Mouse (Mus musculus): ENCODE data around the gene Hic1. TPM values are rescaled to one million over a fixed set of nuclear protein-coding genes. Genes with fewer than 3 reads are reported as not detected.

Gene Hic1
- polyA plus RNA-seq, 1 experiment from 2014 or later: 8.5 TPM

- Histone ChIP-seq H3K9ac (ENCODE audit: low read length) (no peak overlapping the region), H3K27me3 (ENCODE audit: control insufficient read depth, insufficient read depth, low read depth, low read length) (no peaks in the 10 kb centered on the region), H3K4me3 (ENCODE audit: low read length) (no peak overlapping the region), H3K27ac (ENCODE audit: low read length) (peak overlapping the region; percentile 62; the same call in 1 of the 2 replicates), H3K4me2 (ENCODE audit: low read depth, low read length) (no peak overlapping the region), H3K9me3 (ENCODE audit: control insufficient read depth, low read length) (no peaks in the 10 kb centered on the region), H3K36me3 (ENCODE audit: control insufficient read depth, insufficient read depth, low read length) (no peaks in the 10 kb centered on the region), H3K4me1 (replicated peaks; ENCODE audit: control insufficient read depth, insufficient read depth, low read length) (peaks cover 35% of the 10 kb centered on the region)
- no peak for ATAC-seq (ENCODE audit: low read depth)
- 53% methylated on average over 5 of the region's 5 CpGs for WGBS
Measured at GRCm38 (mm10) chr11:75134485-75135068, 34.7 kb downstream of the Hic1 start.

- whole genome bisulfite sequencing: 3% methylated on average over 2 of the region's 2 CpGs
- Histone ChIP-seq H3K36me3 (ENCODE audit: control insufficient read depth, insufficient read depth, low read length) (no peaks in the 10 kb centered on the region), H3K9me3 (ENCODE audit: control insufficient read depth, low read length) (no peaks in the 10 kb centered on the region), H3K27me3 (ENCODE audit: control insufficient read depth, insufficient read depth, low read depth, low read length) (no peaks in the 10 kb centered on the region), H3K4me3 (ENCODE audit: low read length) (no peak overlapping the region), H3K9ac (ENCODE audit: low read length) (peak overlapping the region; percentile 21; the same call in 1 of the 2 replicates), H3K4me2 (ENCODE audit: low read depth, low read length) (no peak overlapping the region), H3K4me1 (replicated peaks; ENCODE audit: control insufficient read depth, insufficient read depth, low read length) (peaks cover 30% of the 10 kb centered on the region), H3K27ac (ENCODE audit: low read length) (peak overlapping the region; percentile 67)
- ATAC-seq (ENCODE audit: low read depth): peak; percentile 84
Measured at GRCm38 (mm10) chr11:75133951-75134350, 35.4 kb downstream of the Hic1 start.

GRCm38 (mm10) chr11:75133391-75133790, 35.9 kb downstream of the Hic1 start:
- no peak for ATAC-seq (ENCODE audit: low read depth)
- Histone ChIP-seq H3K9ac (ENCODE audit: low read length) (peak overlapping the region; percentile 21; the same call in 1 of the 2 replicates), H3K27me3 (ENCODE audit: control insufficient read depth, insufficient read depth, low read depth, low read length) (no peaks in the 10 kb centered on the region), H3K27ac (ENCODE audit: low read length) (peak overlapping the region; percentile 67), H3K4me1 (replicated peaks; ENCODE audit: control insufficient read depth, insufficient read depth, low read length) (peaks cover 24% of the 10 kb centered on the region), H3K4me2 (ENCODE audit: low read depth, low read length) (no peak overlapping the region), H3K9me3 (ENCODE audit: control insufficient read depth, low read length) (no peaks in the 10 kb centered on the region), H3K4me3 (ENCODE audit: low read length) (no peak overlapping the region), H3K36me3 (ENCODE audit: control insufficient read depth, insufficient read depth, low read length) (no peaks in the 10 kb centered on the region)
- 83% methylated on average over 5 of the region's 5 CpGs for WGBS

GRCm38 (mm10) chr11:75132278-75132677, 37.0 kb downstream of the Hic1 start:
- WGBS: 65% methylated on average over 5 of the region's 5 CpGs
- Histone ChIP-seq H3K27me3 (ENCODE audit: control insufficient read depth, insufficient read depth, low read depth, low read length) (no peaks in the 10 kb centered on the region), H3K27ac (ENCODE audit: low read length) (no peak overlapping the region)

GRCm38 (mm10) chr11:75131300-75131699, 38.0 kb downstream of the Hic1 start:
- ATAC-seq (ENCODE audit: low read depth): no peak
- 79% methylated on average over 4 of the region's 4 CpGs for WGBS
- Histone ChIP-seq H3K4me1 (replicated peaks; ENCODE audit: control insufficient read depth, insufficient read depth, low read length) (peaks cover 18% of the 10 kb centered on the region), H3K9me3 (ENCODE audit: control insufficient read depth, low read length) (no peaks in the 10 kb centered on the region), H3K27ac (ENCODE audit: low read length) (no peak overlapping the region), H3K4me2 (ENCODE audit: low read depth, low read length) (no peak overlapping the region), H3K36me3 (ENCODE audit: control insufficient read depth, insufficient read depth, low read length) (no peaks in the 10 kb centered on the region), H3K4me3 (ENCODE audit: low read length) (no peak overlapping the region), H3K27me3 (ENCODE audit: control insufficient read depth, insufficient read depth, low read depth, low read length) (no peaks in the 10 kb centered on the region), H3K9ac (ENCODE audit: low read length) (no peak overlapping the region)

More at GRCm38 (mm10) chr11:75132278-75132677, 37.0 kb downstream of the Hic1 start:
- no peak for ATAC-seq (ENCODE audit: low read depth)
- no peak overlapping the region for H3K4me3 ChIP-seq (ENCODE audit: low read length)
- no peaks in the 10 kb centered on the region for H3K36me3 ChIP-seq (ENCODE audit: control insufficient read depth, insufficient read depth, low read length)
- H3K4me1 ChIP-seq (replicated peaks; ENCODE audit: control insufficient read depth, insufficient read depth, low read length): peaks cover 19% of the 10 kb centered on the region
- no peak overlapping the region for H3K9ac ChIP-seq (ENCODE audit: low read length)
- H3K9me3 ChIP-seq (ENCODE audit: control insufficient read depth, low read length): no peaks in the 10 kb centered on the region
- H3K4me2 ChIP-seq (ENCODE audit: low read depth, low read length): no peak overlapping the region

GRCm38 (mm10) chr11:75129481-75129880, 39.8 kb downstream of the Hic1 start:
- Histone ChIP-seq H3K4me2 (ENCODE audit: low read depth, low read length) (no peak overlapping the region), H3K27me3 (ENCODE audit: control insufficient read depth, insufficient read depth, low read depth, low read length) (no peaks in the 10 kb centered on the region), H3K9ac (ENCODE audit: low read length) (no peak overlapping the region), H3K4me1 (replicated peaks; ENCODE audit: control insufficient read depth, insufficient read depth, low read length) (peaks cover 15% of the 10 kb centered on the region), H3K36me3 (ENCODE audit: control insufficient read depth, insufficient read depth, low read length) (no peaks in the 10 kb centered on the region), H3K27ac (ENCODE audit: low read length) (no peak overlapping the region), H3K9me3 (ENCODE audit: control insufficient read depth, low read length) (no peaks in the 10 kb centered on the region), H3K4me3 (ENCODE audit: low read length) (no peak overlapping the region)
- WGBS: 96% methylated on average over 6 of the region's 6 CpGs
- ATAC-seq (ENCODE audit: low read depth): no peak

GRCm38 (mm10) chr11:75126384-75126783, 42.9 kb downstream of the Hic1 start:
- H3K4me2 ChIP-seq (ENCODE audit: low read depth, low read length): no peak overlapping the region
- H3K4me3 ChIP-seq (ENCODE audit: low read length): no peak overlapping the region
- H3K9me3 ChIP-seq (ENCODE audit: control insufficient read depth, low read length): no peaks in the 10 kb centered on the region
- H3K27ac ChIP-seq (ENCODE audit: low read length): no peak overlapping the region
- H3K4me1 ChIP-seq (replicated peaks; ENCODE audit: control insufficient read depth, insufficient read depth, low read length): no peaks in the 10 kb centered on the region
- no peaks in the 10 kb centered on the region for H3K27me3 ChIP-seq (ENCODE audit: control insufficient read depth, insufficient read depth, low read depth, low read length)
- WGBS: 88% methylated on average over 3 of the region's 3 CpGs
- ATAC-seq (ENCODE audit: low read depth): no peak
- no peak overlapping the region for H3K9ac ChIP-seq (ENCODE audit: low read length)
- H3K36me3 ChIP-seq (ENCODE audit: control insufficient read depth, insufficient read depth, low read length): no peaks in the 10 kb centered on the region

- Histone ChIP-seq H3K4me3 (ENCODE audit: low read length) (no peak overlapping the region), H3K36me3 (ENCODE audit: control insufficient read depth, insufficient read depth, low read length) (no peaks in the 10 kb centered on the region), H3K4me1 (replicated peaks; ENCODE audit: control insufficient read depth, insufficient read depth, low read length) (0 out of 2 replicates have a peak, but pooled peaks cover 4% of the 10 kb centered on the region), H3K9ac (ENCODE audit: low read length) (no peak overlapping the region), H3K27me3 (ENCODE audit: control insufficient read depth, insufficient read depth, low read depth, low read length) (no peaks in the 10 kb centered on the region), H3K27ac (ENCODE audit: low read length) (no peak overlapping the region), H3K9me3 (ENCODE audit: control insufficient read depth, low read length) (no peaks in the 10 kb centered on the region), H3K4me2 (ENCODE audit: low read depth, low read length) (no peak overlapping the region)
- ATAC-seq (ENCODE audit: low read depth): no peak
- 88% methylated on average over 2 of the region's 2 CpGs for WGBS
Measured at GRCm38 (mm10) chr11:75124406-75124805, 44.9 kb downstream of the Hic1 start.

- Histone ChIP-seq H3K27me3 (ENCODE audit: control insufficient read depth, insufficient read depth, low read depth, low read length) (no peaks in the 10 kb centered on the region), H3K9me3 (ENCODE audit: control insufficient read depth, low read length) (no peaks in the 10 kb centered on the region), H3K27ac (ENCODE audit: low read length) (no peak overlapping the region), H3K4me1 (replicated peaks; ENCODE audit: control insufficient read depth, insufficient read depth, low read length) (peaks cover 15% of the 10 kb centered on the region), H3K4me2 (ENCODE audit: low read depth, low read length) (no peak overlapping the region), H3K36me3 (ENCODE audit: control insufficient read depth, insufficient read depth, low read length) (no peaks in the 10 kb centered on the region), H3K4me3 (ENCODE audit: low read length) (no peak overlapping the region), H3K9ac (ENCODE audit: low read length) (no peak overlapping the region)
- WGBS: 63% methylated on average over 1 of the region's 1 CpGs
- no peak for ATAC-seq (ENCODE audit: low read depth)
Measured at GRCm38 (mm10) chr11:75121348-75121747, 48.0 kb downstream of the Hic1 start.

All from lung, embryonic 16.5 days (tissue).